Mouse (Mus musculus) bone marrow, adult 2 months (tissue): Measurements from ENCODE around the gene Ccdc9b.

ENCODE experiments used
- CTCF ChIP-seq: fragments of 200-500 bp; IDR thresholded peaks from 2 replicates; pipeline ENCODE4 v1.5.1; 2011; ENCODE audit warnings: low read length, control low read depth; ENCODE audit not compliant: control insufficient read depth, insufficient read depth
- POLR2A ChIP-seq: fragments of 200-500 bp; IDR thresholded peaks from 2 replicates; pipeline ENCODE4 v1.6.1; 2011; ENCODE audit warnings: low read depth, mild to moderate bottlenecking, control low read depth, low read length, borderline replicate concordance; ENCODE audit not compliant: control insufficient read depth

GRCm38 (mm10) chr2:118779504-118780480, 17.3 kb upstream of the Ccdc9b start, which contains the start of gene Disp2:
- TF ChIP-seq CTCF: no peak
- no peak; the same call in 1 of the 2 replicates for TF ChIP-seq POLR2A
